Mouse (Mus musculus): ENCODE measurements around the gene Sdc4. TPM values are rescaled to one million over a fixed set of nuclear protein-coding genes. Genes with fewer than 3 reads are reported as not detected.

Gene Sdc4
- total RNA-seq (2023) = 1.4 and 5.3 TPM in 2 replicates

GRCm38 (mm10) chr2:164443460-164444000, at the start of gene Sdc4:
Gene Sdc4 (minus strand): TSS chr2:164443887.

GRCm38 (mm10) chr2:164485681-164486257, 42.1 kb upstream of the Sdc4 start, which contains the start of gene Dbndd2:
Gene Dbndd2 (plus strand): TSS chr2:164486106.

DNA sequence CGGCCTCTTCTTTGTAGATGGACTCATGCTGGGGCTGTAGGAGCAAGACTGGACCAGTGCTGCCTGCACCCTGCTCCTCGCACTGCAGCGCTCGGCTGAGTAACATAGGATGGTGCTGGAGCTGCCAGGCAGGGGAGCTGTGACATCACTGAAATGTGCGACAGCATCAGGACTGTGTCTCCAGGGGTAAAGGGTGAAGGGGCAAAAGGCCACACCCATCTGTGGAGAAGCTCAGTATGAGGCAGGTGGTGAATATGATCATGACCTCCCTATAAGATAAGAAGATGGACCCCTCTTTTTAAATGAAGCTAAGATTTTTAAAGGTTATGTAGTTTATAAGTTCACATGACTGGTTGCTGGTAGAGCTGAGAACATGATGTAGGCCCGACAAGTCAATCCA, 29.9 kb upstream of the Sdc4 start, which contains the start of gene Trp53tg5:
Gene Trp53tg5 (minus strand): TSS at position 101 of the 400 bp plus-strand sequence.

GRCm38 (mm10) chr2:164460745-164461551, 17.3 kb upstream of the Sdc4 start, which contains the start of gene Gm20458:
Gene Gm20458 (plus strand): TSS chr2:164460967.

GRCm38 (mm10) chr2:164456864-164457300, 13.2 kb upstream of the Sdc4 start, which contains the start of gene Sys1:
Gene Sys1 (plus strand): TSS chr2:164456964.

DNA sequence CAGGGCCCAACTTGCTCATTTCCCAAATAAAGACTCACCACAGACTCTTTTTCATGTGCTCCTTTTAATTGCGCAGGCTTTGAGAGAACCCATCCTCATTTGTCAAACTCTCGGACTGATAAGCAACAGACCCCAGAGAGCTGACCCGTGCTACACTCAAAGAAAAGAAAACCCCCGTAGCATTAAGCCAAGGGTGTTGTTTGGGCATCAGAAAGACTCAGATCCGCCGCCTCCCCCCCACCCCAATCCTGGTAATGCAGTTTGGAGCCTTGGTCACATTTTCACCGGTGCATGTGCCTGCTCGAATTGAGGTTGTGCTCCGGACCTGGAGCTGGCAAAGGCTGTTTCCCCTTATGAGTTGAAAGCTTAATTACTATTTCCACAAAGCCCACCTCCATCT, 38.6 kb downstream of the Sdc4 start, which contains the start of gene Matn4:
Gene Matn4 (minus strand): TSS at position 101 of the 400 bp plus-strand sequence.

DNA sequence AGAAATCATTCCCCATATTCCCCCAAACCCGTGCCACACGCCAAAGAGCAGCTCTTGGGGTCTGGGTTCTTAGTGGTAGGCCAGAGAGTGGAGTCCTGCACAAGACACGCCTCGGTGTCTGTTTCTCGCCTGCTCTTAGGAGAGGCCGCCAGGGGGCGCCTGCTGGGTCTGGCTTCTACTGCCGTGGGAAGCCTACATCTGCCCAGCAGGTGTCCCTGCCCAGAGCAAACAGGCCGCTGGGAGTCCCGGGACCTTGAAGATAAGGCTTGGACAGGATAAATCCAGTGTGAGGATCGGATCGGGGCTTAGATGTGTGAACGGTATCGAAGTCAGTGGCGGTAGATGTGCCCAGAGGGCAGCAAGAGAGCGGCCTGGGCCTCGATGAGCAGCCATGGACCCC, 40.8 kb downstream of the Sdc4 start, which contains the start of gene Rbpjl:
Gene Rbpjl (plus strand): TSS at position 236 of the 400 bp plus-strand sequence.

DNA sequence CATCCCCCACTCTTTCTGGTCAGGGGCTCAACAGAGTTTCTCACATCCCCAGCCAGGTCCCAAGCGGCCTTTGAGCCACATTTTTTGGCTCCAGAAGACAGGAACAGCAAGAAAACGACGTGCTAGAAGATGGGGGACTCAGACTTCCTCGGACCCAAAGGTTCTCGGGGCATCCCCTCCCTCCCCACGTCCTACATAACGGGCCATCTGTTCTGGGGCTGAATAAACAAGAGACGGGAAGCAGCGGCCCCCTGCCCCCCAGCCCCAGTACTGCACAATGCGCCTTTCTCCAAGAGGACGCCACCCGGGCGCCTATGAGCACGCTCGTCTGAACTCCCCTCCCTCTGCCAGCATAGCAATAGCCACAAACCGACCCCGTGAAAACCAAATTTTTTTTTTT, 54.7 kb downstream of the Sdc4 start, which contains the start of gene Slpi:
Gene Slpi (minus strand): TSS at position 76 of the 400 bp plus-strand sequence.

Other genes starting within 250 kb of the Sdc4 start
- not detected in 2 replicates for gene Wfdc15a, start 243.8 kb downstream of the Sdc4 start, total RNA-seq (2023)
- gene Wfdc15b, start 222.2 kb downstream of the Sdc4 start, total RNA-seq (2023) = not detected in 2 replicates
- not detected in 2 replicates for gene Svs2, start 205.4 kb downstream of the Sdc4 start, total RNA-seq (2023)
- not detected in 2 replicates for gene Svs3b, start 187.2 kb downstream of the Sdc4 start, total RNA-seq (2023)
- gene Svs4, start 165.4 kb downstream of the Sdc4 start, total RNA-seq (2023) = not detected in 2 replicates
- gene Svs3a, start 154.6 kb downstream of the Sdc4 start, total RNA-seq (2023) = not detected in 2 replicates
- not detected in 2 replicates for gene Svs6, start 127.1 kb downstream of the Sdc4 start, total RNA-seq (2023)
- not detected in 2 replicates for gene Svs5, start 111.1 kb downstream of the Sdc4 start, total RNA-seq (2023)
- gene Slpi, start 54.8 kb downstream of the Sdc4 start, total RNA-seq (2023) = 705 and 906 TPM in 2 replicates
- not detected in 2 replicates for gene Rbpjl, start 40.7 kb downstream of the Sdc4 start, total RNA-seq (2023)
- gene Matn4, start 38.7 kb downstream of the Sdc4 start, total RNA-seq (2023) = not detected in 2 replicates
- gene Sys1, start 13.1 kb upstream of the Sdc4 start, total RNA-seq (2023) = 32.7 and 33.5 TPM in 2 replicates
- 0.63 TPM in 1 of 2 replicates, not detected in the other for gene Gm20458, start 17.1 kb upstream of the Sdc4 start, total RNA-seq (2023)
- gene Trp53tg5, start 29.8 kb upstream of the Sdc4 start, total RNA-seq (2023) = not detected in 2 replicates
- 2.1 and 3.2 TPM in 2 replicates for gene Dbndd2, start 42.2 kb upstream of the Sdc4 start, total RNA-seq (2023)
- gene Pigt, start 53.6 kb upstream of the Sdc4 start, total RNA-seq (2023) = 42.1 and 46.4 TPM in 2 replicates
- not detected in 2 replicates for gene Wfdc2, start 118.5 kb upstream of the Sdc4 start, total RNA-seq (2023)
- gene Spint3, start 129.6 kb upstream of the Sdc4 start, total RNA-seq (2023) = not detected in 2 replicates
- gene Wfdc6a, start 141.6 kb upstream of the Sdc4 start, total RNA-seq (2023) = not detected in 2 replicates
- not detected in 2 replicates for gene Eppin, start 149.7 kb upstream of the Sdc4 start, total RNA-seq (2023)
- gene Wfdc6b, start 169.6 kb upstream of the Sdc4 start, total RNA-seq (2023) = not detected in 2 replicates
- not detected in 2 replicates for gene Wfdc8, start 169.7 kb upstream of the Sdc4 start, total RNA-seq (2023)
- not detected in 2 replicates for gene Wfdc16, start 194.9 kb upstream of the Sdc4 start, total RNA-seq (2023)
- gene Wfdc10, start 212.2 kb upstream of the Sdc4 start, total RNA-seq (2023) = 7.5 and 8.1 TPM in 2 replicates
- gene Wfdc9, start 212.7 kb upstream of the Sdc4 start, total RNA-seq (2023) = not detected in 2 replicates
- gene Wfdc11, start 230.2 kb upstream of the Sdc4 start, total RNA-seq (2023) = not detected in 2 replicates
- not detected in 2 replicates for gene Wfdc13, start 241.2 kb upstream of the Sdc4 start, total RNA-seq (2023)

Measured in neutrophil, adult 65 days (primary cell).